Mouse (Mus musculus) cerebellum, adult 9-11 months (tissue): ENCODE data around the gene Nr1h4.

Experiments
- DNase-seq: peaks from one replicate; pipeline ENCODE4 v3.0.0; 2022

Nr1h4 gene

DNA sequence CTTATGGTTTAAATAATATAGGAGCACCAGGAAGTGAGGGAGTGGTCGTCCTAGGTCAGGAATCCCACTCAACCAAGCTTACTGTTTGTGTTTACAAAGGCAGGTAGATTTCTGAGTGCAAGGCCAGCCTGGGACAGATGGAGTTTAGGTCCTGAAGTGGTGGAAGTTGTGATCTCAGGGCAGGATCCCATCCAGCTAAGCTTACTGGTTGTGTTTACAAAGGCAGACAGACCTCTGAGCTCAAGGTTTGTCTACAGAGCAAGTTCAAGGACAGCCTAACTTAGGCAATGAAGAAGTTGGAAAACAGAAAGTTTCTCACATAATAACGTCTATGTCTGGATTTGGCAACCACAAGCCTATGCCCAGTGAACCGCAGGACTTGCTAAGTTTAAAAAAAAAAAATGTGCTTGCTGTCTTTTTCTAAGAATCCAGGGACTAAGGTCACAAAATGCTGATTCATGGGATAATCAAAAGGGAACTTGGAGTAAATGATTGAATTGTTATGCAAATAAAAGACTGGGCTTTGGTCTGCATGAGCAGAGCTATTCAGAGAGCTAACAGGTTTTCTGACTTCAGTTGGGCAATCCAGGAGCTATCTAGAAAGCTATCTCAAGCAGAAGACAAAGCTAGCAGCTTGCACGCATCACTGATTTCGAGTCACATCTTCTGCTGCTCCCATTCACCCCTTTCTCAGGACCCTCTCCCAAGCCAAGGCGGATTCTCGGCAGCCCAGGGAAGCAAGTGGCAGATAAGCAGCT, 62.6 kb downstream of the Nr1h4 start:
- DNase-seq: no peak

DNA sequence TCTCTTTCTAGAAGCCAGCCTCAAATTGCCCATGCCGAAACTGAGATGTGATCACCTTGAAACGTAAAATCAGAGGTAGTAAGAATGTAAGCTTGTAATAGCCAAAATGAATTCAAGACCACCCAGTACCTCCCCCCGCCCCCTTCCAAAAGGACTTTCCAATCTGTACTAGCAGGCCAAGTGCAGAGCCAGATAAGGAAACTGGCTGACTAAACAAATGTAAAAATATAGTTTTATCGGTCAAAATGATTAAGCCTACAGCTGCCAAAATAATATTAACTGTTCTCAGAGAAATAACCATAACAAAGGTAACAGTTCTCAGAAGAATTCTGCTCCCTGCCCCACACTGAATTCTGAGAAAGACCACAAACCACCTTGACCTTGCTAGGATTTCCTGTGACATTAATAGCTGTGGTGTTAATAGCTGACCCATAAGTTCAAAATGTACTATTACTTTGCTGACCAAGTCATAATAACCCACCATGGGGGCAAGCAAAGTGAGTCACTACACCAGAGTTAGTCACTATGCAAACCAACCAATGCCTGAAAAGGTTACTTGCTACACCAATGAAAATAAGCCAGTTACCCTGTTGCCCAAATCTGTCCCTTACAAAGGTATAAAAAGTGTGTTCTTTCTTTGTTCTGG, 68.5 kb downstream of the Nr1h4 start:
- DNase-seq: no peak

DNA sequence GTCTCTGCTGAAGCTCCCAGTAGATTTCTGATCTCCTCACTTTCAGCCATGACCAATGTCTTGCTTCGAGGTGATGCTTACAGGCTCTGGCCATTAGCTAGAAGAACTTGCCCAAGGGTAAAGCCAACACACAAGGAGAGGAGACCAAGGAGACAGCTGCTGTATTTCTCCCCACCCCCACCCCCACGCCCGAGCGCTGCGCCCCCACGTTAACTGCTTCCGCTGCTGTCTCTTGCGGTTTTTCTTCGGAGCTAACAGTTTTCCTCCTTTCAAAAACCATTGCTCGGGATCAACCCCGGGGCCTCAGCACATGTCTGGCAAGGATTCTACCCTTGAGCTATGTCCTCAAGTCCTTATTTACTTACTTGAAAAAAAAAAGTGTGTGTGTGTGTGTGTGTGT, 70.5 kb downstream of the Nr1h4 start:
- DNase-seq: no peak

DNA sequence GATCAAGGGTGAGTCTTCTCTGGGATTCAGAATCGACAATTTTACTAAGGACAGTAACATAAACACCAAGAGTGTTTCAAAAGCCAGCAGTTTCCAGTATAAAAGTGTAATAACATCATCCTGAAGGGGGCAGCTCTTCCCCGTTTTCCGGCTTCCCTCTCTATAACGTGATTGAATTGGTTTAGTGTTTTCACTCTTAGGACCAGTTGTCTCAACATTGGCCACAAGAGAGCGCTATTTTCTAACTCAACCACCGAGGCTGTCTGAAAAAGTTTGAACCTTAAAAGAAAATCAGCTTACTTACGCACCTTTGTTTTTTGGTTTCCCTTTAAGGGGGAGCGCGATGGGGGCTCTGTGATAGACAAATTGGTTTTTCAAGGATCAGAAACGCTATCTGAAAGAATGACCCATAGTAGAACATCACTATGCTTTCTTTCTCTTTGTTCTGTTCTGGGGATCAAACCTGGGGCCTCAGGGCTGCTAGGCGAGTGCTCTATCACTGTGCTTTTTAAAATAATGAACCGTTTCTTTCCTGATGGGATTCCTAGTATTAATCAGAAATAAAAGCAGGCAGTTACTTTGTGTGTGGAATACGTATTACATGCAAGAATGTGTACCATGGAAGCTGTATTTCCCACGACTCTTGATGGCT, 71.4 kb downstream of the Nr1h4 start:
- DNase-seq: peak; percentile 58

DNA sequence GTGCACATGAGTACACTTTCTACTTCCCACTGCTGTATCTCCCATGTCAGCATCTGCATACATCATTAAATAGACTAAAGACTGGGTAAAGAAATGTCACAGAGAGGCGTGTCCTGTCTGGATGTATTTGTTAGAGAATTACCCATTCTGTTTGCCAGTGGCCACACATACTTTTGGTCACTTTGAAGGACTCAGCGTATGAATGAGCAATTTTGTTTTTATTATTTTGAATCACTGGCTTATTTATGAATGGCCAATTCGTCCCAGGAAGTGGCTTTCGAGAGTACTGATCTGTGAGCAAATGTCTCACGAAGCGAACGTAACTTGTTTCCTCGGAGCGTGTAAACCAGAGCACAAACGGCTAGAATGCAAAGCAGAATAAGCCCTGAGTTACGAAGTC, 72.4 kb downstream of the Nr1h4 start:
- DNase-seq: no peak

DNA sequence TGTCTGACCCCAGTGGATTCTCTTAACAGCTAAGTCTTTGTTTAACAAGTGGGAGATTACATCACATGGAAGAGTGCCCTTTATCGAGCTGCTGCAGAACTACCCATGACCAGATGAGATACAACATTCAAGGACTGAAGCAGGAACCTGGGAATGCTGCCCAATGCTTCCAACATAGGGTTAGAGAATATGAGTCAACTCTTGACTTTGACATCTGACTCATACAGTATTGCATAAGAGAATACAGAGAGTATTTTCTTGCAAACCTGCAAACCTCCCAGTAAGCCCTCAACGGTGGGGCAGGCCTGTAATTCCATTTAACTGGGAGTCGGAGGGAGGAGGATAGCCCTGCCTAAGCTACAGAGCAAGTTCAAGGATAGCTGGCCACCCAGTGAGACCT, 74.6 kb downstream of the Nr1h4 start:
- no peak for DNase-seq

DNA sequence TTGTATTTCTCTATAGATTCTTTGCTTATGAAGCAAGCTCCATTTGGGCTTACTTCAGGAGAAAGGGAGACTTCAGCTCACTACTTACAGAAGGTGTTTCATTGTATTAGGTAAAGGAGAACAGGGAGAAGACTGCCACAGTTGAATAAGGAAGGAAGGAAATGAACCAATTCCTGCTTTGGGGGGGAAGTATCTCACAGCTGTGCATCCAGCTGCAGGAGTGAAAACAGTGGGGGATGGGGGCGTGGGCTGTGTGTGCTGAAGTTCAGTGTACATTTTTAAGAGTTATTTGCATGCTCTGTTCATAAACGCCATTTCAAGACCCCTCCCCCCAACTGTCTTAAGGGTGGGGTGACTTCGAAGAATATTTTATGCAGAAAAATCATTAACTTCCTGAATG, 79.6 kb downstream of the Nr1h4 start:
- no peak for DNase-seq

DNA sequence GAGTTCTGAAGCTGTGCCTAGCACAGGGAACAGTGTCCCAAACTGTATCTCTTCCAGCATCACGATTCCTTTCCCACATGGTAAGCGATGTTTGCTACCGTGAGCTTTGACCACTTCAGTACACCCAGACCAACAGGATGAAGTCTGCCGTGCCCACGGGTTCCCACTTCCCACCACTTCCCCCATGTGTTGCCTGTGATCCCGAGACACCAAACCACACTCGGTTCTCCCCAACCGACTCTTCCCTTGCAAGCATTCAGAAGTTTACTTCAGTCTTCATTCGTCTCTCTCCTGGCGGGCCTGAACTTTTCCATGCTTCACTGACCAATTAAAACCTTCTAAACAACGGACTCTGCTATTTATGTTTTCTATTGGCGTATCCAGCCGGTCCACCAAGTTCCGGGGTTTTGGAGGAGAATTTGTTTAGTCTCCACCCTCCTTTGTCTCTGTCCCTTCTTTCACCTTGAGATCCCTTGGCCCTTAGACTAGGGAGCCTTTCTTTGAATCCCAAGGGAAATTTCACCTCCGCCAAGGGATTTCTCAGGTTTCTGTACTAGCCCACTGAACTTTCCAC, 80.2 kb downstream of the Nr1h4 start:
- no peak for DNase-seq

DNA sequence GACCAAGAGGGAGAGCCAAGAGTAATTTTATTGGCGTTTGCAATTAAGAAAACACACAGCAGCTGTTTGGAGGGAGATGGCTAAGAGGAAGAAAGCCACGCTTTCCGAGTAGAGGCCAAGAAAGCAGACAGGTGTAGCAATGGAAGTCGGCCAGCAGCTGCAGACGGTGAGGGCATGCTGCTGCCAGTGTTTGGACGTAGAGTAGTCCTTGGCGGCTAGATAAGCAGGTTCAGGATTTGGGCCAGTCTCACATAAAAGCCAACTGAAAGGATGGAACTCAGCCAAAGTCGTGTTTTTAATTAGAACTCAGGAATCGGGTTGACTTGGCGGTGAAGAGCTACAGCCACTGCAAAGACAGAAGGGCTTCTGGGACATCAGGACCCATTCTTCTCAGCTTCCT, 83.0 kb downstream of the Nr1h4 start:
- peak; percentile 18 for DNase-seq

DNA sequence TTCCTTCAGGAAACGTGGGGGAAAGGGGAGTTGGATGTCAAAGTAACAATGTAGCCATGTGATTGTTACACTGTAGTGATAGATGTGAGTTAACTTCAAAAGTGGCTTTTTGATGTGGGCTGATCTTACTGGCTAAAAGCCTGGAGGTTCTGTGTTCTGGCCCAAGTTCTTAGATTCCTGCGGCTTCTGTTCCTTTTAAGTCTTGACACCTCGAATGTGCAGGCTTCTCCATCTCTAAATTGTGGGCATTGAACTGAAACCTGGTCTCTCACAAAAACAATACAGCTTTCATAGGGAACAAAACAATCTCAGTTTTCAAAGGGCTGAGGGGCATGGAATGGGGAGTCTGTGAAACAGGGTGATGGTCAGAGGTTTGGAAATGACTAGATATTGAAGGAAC, 89.0 kb downstream of the Nr1h4 start:
- no peak for DNase-seq

DNA sequence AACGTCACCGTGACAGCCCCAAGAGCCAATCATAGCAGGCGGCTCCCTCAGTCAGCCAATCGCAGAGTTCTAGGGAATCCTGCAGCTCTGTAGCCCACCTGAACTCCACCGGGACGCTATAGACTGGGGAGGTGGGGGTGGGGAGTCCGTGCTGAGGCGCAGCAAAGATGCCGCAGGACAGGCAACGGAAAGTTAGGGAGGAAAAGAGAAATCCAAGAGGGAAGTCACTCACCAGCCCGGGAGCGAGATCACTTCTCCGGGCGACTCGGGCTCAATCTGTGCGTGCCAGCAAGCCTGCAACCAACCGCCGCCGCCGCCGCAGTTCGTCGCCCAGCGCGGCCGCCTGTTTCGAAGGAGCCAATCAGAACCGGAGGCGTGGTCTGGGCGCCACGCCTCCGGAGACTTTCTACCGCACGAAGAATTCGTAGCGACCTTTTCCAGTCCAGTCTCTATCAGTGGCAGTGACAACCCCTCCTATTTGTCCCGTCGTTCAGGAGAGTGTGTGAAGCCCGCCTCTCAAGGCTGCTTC, 89.7 kb downstream of the Nr1h4 start, which contains the start of gene Gas2l3:
Gene Gas2l3, minus strand, starts transcription at position 345 of the 529 bp plus-strand sequence.
- DNase-seq: peak; percentile 66

DNA sequence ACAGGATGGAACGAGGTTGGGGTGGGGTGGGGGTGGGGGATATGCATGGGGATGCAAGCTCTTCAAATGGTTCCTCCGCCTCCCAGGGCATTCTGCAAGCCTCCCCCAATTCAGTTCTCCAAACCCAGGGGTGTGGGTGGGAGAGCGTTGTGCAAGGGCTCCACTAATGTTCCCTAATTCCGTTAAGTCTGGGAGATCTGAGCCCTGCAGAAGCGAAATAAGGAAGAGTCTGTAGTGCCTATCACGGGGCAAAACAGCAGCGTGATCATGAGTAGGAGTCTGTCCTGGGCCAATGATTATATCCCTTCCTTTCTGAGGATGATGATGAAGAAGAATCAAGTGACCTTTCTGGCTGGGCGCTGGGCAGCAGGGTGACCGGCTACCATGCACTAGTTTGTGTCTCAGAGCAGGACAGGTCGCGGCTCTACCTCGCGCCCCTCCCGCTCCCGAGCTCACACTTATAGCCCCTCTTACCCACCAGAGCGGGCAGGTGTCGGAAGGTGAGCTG, 90.2 kb downstream of the Nr1h4 start:
- DNase-seq: peak; percentile 7

DNA sequence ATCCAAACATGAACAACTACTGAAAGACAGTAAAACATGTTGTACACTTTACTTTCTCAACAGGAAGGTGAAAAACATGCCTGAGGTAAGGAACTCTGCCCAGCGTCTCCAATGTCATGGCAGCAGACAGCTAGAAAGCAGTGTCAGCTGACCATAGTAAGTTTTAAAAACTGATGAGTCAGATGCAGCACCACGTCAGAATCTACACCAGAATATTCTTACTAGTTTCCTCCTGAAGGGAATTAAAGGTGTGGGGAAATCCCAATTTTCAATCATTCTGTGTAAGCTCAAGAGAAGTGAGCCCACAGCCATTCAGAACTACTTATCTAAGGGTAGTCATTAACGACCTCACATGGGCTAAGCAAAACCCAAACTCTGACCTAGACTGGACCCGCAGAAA, 90.7 kb downstream of the Nr1h4 start:
- DNase-seq: no peak

DNA sequence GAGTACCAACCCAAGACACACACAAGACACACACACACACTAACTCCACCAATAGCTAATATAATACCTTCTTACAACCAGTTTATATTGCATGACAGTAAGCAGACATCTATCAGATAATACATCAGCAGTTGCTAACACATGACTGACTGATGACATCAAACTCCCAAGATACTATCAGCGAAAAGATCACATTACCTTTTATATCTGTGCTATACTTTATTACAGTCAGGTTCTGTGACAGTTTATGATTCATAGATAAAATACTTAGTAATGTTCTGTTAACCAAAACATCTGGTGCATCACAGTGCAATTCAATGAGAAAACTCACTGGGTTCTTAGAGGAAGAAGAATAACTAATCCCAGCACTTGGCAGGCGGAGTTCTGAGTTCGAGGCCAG, 91.4 kb downstream of the Nr1h4 start:
- no peak for DNase-seq

DNA sequence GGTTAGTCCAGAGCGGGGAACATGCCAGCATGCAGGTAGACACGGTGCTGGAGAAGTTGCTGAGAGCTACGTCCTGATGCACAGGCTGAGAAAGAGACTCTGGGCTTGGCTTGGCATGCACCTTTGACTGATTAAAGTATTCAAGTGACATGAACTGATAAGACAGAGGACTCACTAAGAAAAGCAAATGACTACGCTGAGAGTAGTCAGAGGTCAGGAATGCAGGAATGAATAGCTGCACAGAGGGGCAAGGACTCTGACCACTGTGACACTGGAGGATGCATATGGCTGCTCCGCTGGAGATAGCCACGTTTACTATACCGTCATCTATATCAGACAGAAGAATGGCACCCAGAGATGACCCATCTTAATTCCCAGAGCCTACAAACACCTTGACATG, 94.0 kb downstream of the Nr1h4 start:
- DNase-seq: no peak

DNA sequence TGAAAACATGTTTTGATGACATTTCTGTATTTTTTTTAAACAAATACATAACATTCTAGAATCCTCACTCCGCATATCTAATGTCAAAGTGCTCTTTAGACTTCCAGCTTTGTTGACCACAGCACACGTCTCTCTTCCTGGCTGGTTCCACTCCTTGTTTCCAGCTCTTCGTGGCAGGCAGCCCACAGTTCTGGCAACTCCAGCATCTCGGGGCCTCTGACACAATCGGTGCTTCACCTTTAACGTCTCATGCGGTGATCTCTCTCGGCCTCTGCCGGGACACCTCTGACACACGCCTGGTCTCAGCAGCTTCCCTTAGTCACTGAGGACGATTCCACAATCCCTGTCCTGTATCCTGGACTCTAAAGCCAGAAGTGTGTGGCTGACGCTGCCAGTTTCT, 95.4 kb downstream of the Nr1h4 start:
- DNase-seq: no peak

DNA sequence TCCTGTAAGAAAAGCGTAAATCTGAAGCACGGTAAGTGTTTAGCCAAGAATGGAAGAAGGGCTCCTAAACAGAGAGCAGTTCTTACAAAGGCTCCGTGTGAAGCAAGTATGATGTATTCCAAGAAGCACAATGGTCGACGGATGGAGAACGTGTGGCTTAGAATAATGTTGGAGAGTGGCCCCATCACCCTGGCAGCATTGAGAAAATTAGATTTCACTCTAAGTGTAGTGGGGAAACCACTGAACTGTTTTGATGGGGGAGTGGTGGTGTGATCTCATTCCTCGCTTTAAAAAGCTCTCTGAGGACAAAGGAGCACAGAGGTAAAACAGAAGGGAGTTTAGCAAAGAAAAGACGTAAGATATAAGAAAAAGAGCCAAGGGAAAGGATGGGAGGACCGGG, 95.9 kb downstream of the Nr1h4 start:
- DNase-seq: no peak

DNA sequence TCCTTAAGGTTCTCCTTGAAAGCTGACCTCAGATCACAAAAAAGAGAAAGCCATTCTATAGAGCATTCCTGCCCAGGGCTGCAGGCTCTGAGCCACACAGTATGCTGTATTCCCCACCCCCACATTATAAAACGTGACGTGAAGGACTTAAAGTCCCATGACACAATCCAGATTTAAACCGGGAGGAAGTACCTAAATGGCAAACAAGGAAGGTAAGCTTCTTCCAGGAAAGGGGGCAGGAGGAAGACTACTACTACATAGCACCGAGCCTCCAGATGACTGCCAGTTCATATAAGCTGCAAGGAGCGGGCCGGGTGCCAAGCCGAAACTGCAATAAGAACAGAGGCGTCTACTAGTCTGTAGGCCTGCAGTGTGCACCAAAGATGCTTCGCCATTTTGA, 97.5 kb downstream of the Nr1h4 start:
- DNase-seq: no peak

DNA sequence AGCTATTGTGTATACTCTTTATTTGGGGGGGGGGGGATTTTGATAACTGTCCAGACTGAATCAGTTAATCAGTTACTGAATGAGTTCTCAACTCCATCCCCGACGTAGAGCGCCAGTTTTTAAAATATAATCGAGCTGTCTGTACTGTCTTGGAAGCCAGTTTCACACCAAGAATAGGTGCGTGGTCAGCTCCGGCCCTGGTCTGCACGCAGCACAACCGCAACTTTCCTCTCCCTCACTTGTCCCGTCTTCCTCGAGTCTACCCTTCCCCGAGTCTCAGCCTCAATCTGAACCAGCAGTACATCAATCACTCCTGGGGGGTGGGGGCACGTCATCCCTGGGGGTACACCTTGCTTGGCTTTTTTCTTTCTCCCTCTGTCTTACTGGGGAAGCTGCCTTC, 98.0 kb downstream of the Nr1h4 start:
- no peak for DNase-seq

DNA sequence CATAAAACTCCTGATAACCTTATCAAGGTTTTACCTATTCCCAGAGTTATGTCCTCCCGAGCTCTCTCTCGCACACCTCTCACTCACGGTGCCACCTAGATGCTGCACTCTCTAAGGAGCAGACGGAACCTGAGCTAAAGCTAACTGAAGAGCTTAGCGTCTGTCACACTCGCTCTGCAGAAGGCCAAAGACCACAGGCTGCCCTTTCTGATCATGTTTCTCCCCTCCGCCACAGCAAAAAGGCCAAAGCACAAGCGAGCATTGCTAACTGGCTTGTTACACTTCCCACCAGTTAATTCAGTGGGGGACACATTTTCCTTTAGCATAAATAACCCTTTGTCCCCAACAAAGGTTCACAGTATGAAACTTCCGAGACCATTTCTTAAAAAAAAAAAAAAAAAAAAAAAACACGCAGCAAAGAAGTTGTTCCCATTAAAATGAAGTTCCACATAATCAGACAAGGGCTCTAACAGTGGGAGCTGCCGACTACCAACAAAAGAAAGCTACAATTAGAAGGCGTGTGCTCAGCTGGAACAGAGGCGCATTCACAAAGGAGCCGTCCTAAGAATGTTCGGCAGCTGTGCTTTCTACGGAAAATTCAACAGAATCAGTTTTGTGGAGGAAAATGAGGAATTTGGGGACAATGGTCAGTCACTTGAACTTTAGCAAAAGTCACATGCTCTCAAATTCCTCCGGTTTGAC, 98.7 kb downstream of the Nr1h4 start:
- DNase-seq: no peak

DNA sequence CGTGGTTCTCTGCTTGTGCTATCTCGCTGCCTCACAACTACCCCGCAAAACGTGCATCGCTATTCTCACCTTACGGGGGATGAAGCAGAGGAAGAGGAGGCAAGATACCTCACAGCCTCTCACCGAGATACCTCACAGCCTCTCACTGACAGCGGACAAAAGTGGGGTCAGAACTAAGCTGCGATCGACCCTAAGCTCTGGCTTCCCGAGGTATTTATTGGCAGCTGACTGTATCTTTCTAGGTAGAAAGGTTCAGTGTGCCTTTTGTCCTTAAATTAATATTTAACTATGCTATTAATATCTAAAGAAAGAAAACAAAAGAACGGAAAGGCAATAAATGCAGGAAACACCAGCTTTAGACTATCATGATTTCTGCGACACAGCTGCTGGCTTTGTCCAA, 100.6 kb downstream of the Nr1h4 start:
- DNase-seq: no peak

DNA sequence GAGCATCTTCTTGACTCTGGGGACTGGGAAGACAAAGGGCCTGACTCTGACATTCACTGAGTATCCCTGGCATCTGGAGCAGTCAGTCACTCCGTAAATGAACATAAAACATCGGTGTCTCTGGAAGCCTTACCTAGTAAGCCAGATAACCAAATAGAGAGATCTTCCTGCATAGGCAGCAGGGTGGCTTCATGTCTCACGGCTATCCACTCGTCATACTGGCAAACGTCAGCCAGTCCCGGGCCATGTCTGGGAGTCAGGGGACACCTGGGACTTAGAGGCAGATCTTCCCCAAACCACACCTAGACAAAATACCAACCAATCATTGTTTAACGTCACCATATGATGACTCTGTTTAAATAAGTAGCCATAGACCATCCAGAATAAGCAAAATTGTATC, 102.6 kb downstream of the Nr1h4 start:
- no peak for DNase-seq
